Mouse (Mus musculus) stomach, postnatal 0 days (tissue): ENCODE data around the gene Tspan18. TPM values are rescaled to one million over a fixed set of nuclear protein-coding genes. Genes with fewer than 3 reads are reported as not detected.

ENCODE experiments used
- ATAC-seq: fragments of 200-750 bp; cut with Nextera tagmentation; 2 replicates; pipeline ENCODE4 v1.8.0; 2017; ENCODE audit not compliant: low FRiP score, low TSS enrichment
- DNase-seq: peaks from one replicate; pipeline ENCODE4 v3.0.0-alpha.2; 2016; ENCODE audit warnings: low spot score
- H3K27ac ChIP-seq: fragments of 300-500 bp; sonication (generic); replicated peaks from 2 replicates; pipeline ENCODE4 v1.5.1; 2014; ENCODE audit warnings: mild to moderate bottlenecking, control low read depth
- H3K27me3 ChIP-seq: fragments of 300-500 bp; sonication (generic); 2 replicates; pipeline ENCODE4 v1.6.1; 2014; ENCODE audit warnings: low read length; ENCODE audit not compliant: control insufficient read depth, insufficient read depth
- H3K36me3 ChIP-seq: fragments of 300-500 bp; sonication (generic); 2 replicates; pipeline ENCODE4 v1.6.1; 2014; ENCODE audit warnings: low read length, mixed read lengths; ENCODE audit not compliant: control insufficient read depth, insufficient read depth
- H3K4me1 ChIP-seq: fragments of 300-500 bp; sonication (generic); replicated peaks from 2 replicates; pipeline ENCODE4 v1.6.1; 2014; ENCODE audit warnings: antibody characterized with exemption; ENCODE audit not compliant: control insufficient read depth, insufficient read depth
- H3K4me2 ChIP-seq: fragments of 300-500 bp; sonication (generic); replicated peaks from 2 replicates; pipeline ENCODE4 v1.6.1; 2014; ENCODE audit warnings: low read depth, mild to moderate bottlenecking, control low read depth, moderate library complexity
- H3K4me3 ChIP-seq: fragments of 300-500 bp; sonication (generic); 2 replicates; pipeline ENCODE4 v1.5.1; 2014; ENCODE audit warnings: low read depth, low read length, control low read depth
- H3K9ac ChIP-seq: fragments of 300-500 bp; sonication (generic); 2 replicates; pipeline ENCODE4 v1.6.1; 2014; ENCODE audit warnings: mild to moderate bottlenecking, low read length, control low read depth, mixed read lengths
- H3K9me3 ChIP-seq: fragments of 300-500 bp; sonication (generic); 2 replicates; pipeline ENCODE4 v1.6.1; 2016; ENCODE audit warnings: low read length; ENCODE audit not compliant: control insufficient read depth
- CTCF ChIP-seq: IDR thresholded peaks from 2 replicates; pipeline ENCODE4 v1.5.1; 2016; ENCODE audit warnings: antibody characterized with exemption, low read depth, mild to moderate bottlenecking, moderate library complexity
- EP300 ChIP-seq: optimal IDR thresholded peaks from 2 replicates; pipeline ENCODE3; 2016; ENCODE audit warnings: antibody characterized with exemption
- WGBS: fragments of 180-500 bp; shearing (Covaris S2); extraction: QIAGEN DNeasy Blood & Tissue Kit; methylation state at CpG from one replicate; pipeline ENCODE4 v1.1.7; 2014; 5-methylcytosine and 5-hydroxymethylcytosine counted together
- polyA plus RNA-seq: library from polyadenylated mRNA; unstranded; fragments of >200 nt; fragmentation: Nextera tagmentation; extraction: Ambion mirVana; gene quantifications from 2 replicates; pipeline ENCODE4 v1.2.1, GENCODE M21; 2015

Tspan18 gene
- polyA plus RNA-seq, 1 experiment from 2014 or later: 8.7 TPM

DNA sequence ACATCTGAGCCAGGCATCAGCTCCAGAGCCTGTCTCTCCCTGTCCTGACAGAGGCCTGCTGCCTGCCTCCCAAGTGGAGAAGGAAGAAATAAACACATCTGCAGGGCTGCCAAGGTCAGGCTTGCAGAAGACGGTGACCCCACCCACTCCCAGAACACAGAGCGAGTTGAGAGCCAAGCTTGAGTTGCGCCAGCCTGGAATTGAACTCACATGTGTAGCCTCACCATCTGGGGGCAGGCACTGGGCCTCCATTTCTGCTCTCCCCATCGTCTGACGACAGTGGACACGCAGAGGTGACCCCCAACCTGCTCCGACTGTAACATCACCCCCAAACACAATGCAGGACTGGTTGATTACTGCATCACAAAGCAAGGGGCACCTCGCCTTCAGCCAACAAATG is 12.4 kb downstream of the Tspan18 start:
- no peak for DNase-seq
- H3K27me3 ChIP-seq: no peaks in the 10 kb centered on the region
- WGBS: 48% methylated on average over 8 of the region's 8 CpGs
- peak; percentile 26; the same call in 1 of the 2 replicates for ATAC-seq
- no peak overlapping the region for H3K4me3 ChIP-seq
- H3K9me3 ChIP-seq: no peaks in the 10 kb centered on the region
- H3K9ac ChIP-seq: no peak overlapping the region
- no peak overlapping the region for H3K27ac ChIP-seq
- H3K4me1 ChIP-seq: 0 out of 2 replicates have a peak, but pooled peaks cover 4% of the 10 kb centered on the region
- H3K4me2 ChIP-seq: no peak overlapping the region
- TF ChIP-seq EP300 (no peak), CTCF (no peak)
- H3K36me3 ChIP-seq: no peaks in the 10 kb centered on the region

DNA sequence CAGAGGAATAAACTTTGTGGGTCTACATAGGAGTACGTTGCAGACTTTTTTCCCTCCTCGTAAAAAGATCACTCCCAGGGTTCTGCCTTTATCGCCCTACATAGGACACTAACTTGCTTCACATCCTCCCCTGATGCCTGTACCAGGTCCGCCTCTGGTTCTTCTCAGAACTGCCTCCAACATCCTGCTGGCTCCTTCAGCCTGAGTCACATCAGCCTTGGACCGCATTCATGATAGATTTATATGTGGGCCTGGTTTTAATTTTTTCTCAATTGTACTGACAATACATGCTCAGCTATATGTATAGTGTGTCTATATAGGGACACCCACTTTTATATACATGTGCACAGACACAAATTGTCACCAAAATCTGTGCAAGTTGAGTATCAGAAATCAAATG is 14.0 kb downstream of the Tspan18 start:
- ATAC-seq (no peak), DNase-seq (no peak)
- no peak for TF ChIP-seq CTCF
- no peak for TF ChIP-seq EP300
- Histone ChIP-seq H3K4me1 (0 out of 2 replicates have a peak, but pooled peaks cover 4% of the 10 kb centered on the region), H3K36me3 (no peaks in the 10 kb centered on the region), H3K9me3 (no peaks in the 10 kb centered on the region), H3K9ac (no peak overlapping the region), H3K4me3 (no peak overlapping the region), H3K27ac (no peak overlapping the region), H3K27me3 (no peaks in the 10 kb centered on the region), H3K4me2 (no peak overlapping the region)
- WGBS: 61% methylated on average over 5 of the region's 5 CpGs

DNA sequence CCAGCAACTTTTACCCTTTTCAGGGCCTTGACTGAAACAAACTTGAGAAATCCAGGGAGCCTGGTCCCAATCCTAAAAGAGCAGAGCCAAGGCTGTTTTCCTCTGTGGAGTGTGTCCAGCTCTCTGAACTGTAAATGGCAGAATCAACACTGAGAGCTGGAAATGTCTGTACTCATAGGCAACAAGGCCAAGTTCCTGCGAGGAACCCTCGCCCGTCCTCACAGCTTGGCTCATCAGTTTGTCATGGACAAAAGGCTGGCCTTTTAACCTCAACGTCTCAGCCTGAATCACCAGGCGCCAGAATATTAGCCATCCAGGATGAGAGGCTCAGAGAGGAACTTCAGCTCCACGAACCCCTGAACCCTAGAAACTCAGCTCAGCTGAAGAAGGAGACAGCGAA is 14.7 kb downstream of the Tspan18 start:
- 0 out of 2 replicates have a peak, but pooled peaks cover 4% of the 10 kb centered on the region for H3K4me1 ChIP-seq
- no peak for DNase-seq
- H3K27ac ChIP-seq: no peak overlapping the region
- no peak overlapping the region for H3K9ac ChIP-seq
- no peak for ATAC-seq
- no peaks in the 10 kb centered on the region for H3K27me3 ChIP-seq
- H3K4me2 ChIP-seq: no peak overlapping the region
- H3K4me3 ChIP-seq: no peak overlapping the region
- no peaks in the 10 kb centered on the region for H3K9me3 ChIP-seq
- no peaks in the 10 kb centered on the region for H3K36me3 ChIP-seq
- WGBS: 45% methylated on average over 7 of the region's 7 CpGs
- TF ChIP-seq CTCF (no peak), EP300 (no peak)

DNA sequence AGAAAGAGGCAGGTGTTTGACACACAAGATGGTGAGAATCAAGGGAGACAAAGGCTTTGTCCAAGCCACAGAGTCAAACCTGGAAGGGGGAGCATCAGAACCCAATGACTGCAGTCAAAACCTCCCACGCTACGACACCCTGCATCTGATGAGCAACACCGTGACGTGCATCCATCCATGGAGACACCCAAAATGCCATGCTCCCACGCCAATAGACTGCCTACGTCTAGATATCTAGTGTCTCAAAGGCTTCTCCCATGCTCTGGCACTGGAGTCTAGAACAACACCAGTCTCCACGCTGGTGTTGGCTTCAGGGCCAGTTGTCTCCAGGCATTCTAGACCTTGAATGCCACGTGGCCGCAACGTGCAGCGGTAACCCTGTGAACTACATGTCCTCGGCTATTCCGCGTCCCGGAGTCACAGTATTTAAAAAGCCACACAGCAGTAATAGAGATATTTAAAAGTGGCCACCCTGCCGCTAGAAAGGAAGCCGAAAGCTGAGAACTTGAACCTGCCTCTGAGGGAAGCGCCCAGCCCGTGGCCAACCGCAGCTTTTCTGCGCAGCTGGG is 15.4 kb downstream of the Tspan18 start:
- DNase-seq (no peak), ATAC-seq (no peak)
- TF ChIP-seq EP300 (no peak), CTCF (no peak)
- Histone ChIP-seq H3K4me1 (0 out of 2 replicates have a peak, but pooled peaks cover 6% of the 10 kb centered on the region), H3K4me3 (no peak overlapping the region), H3K9me3 (no peaks in the 10 kb centered on the region), H3K27ac (no peak overlapping the region), H3K27me3 (no peaks in the 10 kb centered on the region), H3K36me3 (no peaks in the 10 kb centered on the region), H3K9ac (no peak overlapping the region), H3K4me2 (no peak overlapping the region)
- WGBS: 89% methylated on average over 21 of the region's 21 CpGs

DNA sequence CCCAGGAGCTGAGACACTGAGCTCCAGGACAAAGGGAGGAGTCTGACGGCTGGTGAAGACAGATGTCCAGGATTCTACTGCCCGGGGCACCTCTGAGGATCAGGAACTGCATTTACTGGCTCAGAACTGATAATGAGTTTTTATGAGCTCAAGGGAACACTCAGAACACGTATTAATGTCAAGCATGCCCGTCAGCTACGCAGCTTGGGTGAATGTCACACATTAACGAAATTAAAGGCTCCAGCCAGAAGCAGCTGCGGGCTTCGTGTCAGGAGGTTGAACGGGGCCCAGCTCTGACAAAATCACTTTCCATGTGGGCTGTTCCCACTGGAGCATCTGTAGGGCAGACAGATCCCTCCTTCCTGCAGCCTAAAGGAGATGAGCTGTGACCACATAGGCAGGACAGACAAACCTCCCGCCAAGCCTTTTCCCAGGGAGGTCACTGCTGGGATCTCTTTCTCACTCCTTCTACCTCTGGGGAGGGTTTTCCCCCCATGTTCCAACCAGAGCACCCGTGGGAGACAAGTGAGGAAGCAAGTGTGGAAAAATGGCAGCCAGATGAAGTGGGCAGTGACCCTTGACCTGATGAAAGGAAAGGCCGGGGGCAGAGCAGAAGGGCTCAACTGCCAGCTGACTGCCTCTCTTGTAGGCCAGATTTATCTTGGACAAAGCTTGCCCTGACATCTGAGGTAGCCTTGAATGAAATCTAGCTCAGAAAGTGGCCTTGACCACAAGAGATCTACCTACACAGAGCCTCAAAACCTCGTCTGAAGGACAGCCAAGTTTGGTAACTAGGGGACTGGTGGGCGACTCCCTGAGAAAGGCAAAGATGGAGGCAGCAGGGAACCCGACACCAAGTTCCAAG is 20.3 kb downstream of the Tspan18 start:
- Histone ChIP-seq H3K4me3 (no peak overlapping the region), H3K9ac (no peak overlapping the region), H3K4me2 (no peak overlapping the region), H3K36me3 (no peaks in the 10 kb centered on the region), H3K27ac (no peak overlapping the region), H3K9me3 (no peaks in the 10 kb centered on the region), H3K4me1 (peaks cover 8% of the 10 kb centered on the region), H3K27me3 (no peaks in the 10 kb centered on the region)
- no peak for DNase-seq
- TF ChIP-seq CTCF (no peak), EP300 (no peak)
- WGBS: 60% methylated on average over 15 of the region's 15 CpGs
- ATAC-seq: no peak

DNA sequence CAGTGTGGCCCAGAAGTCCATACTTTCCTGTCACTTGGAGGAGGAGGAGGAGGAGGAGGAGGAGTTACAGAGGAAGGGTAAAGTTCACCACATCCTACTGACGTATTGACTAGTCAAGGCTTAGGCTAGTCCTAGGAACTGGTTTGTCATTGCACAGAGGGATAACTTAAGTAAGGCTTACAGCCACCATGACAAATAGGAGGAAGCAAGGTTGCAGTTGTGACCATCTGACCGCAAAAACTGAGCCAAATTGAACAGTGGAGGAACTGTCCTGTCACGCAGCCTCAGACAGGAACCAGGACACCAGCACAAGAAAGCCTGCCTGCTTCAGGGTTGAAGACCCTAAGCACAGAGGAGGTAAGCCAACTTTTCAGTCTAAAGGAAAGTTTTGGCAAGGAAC is 21.8 kb downstream of the Tspan18 start:
- H3K4me2 ChIP-seq: no peak overlapping the region
- H3K9me3 ChIP-seq: no peaks in the 10 kb centered on the region
- TF ChIP-seq EP300 (no peak), CTCF (no peak)
- 56% methylated on average over 3 of the region's 3 CpGs for WGBS
- no peak for DNase-seq
- no peak overlapping the region for H3K9ac ChIP-seq
- peaks cover 8% of the 10 kb centered on the region for H3K4me1 ChIP-seq
- no peak for ATAC-seq
- no peak overlapping the region for H3K4me3 ChIP-seq
- H3K27ac ChIP-seq: no peak overlapping the region
- H3K27me3 ChIP-seq: no peaks in the 10 kb centered on the region
- H3K36me3 ChIP-seq: no peaks in the 10 kb centered on the region
